In the genomic region with DNA sequence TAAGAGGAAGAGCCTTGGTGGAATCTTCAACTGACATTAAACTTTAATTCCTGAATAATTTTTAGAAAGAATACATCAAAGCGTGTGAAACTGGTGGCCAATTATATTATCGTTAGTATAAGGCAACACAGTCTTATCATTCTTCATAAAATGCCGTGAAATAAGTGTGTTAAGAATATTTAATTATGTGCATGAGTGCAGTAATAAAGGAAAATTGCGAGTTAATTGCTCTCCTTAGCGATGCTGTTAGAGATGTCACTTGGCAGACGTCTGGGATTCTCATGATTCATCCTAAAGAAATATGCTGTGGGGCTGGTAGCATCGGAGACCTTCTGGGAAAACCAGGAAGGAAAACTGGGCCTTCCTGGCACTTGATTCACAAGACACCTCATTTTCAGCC, we compare ENCODE assay signal across 27 mouse cellular contexts.
"Had no signal": no experiment of that assay in that cellular context is flagged by ENCODE, and none has a peak within 500 bp of the region (broad histone marks: within the 10 kb centered on the region; RNA-seq: fewer than 3 reads in every experiment).

No protein-coding gene starts in this region.

- H3K4me3 ChIP-seq: heart, adult 2 months; heart, embryonic 13.5 days; heart, embryonic 15.5 days; hindbrain, embryonic 13.5 days; hindbrain, embryonic 15.5 days; kidney, embryonic 15.5 days; limb, embryonic 10.5 days; limb, embryonic 12.5 days; liver, embryonic 13.5 days; liver, embryonic 15.5 days had no signal

- H3K27me3 ChIP-seq: heart, embryonic 13.5 days; heart, embryonic 15.5 days; hindbrain, embryonic 13.5 days; hindbrain, embryonic 15.5 days; kidney, embryonic 15.5 days; limb, embryonic 12.5 days; liver, embryonic 13.5 days; liver, embryonic 15.5 days had no signal

- DNase-seq: gastrocnemius, postnatal 14 days; gastrocnemius, postnatal 36 days; heart, adult 11 months; heart, adult 2 months; heart, postnatal 14 days; heart, postnatal 36 days; kidney, adult 11 months; kidney, adult 2 months; kidney, adult 9 months; kidney, postnatal 14 days; kidney, postnatal 36 days; liver; liver, embryonic 13.5 days; liver, postnatal 0 days had no signal

- H3K9me3 ChIP-seq: heart, embryonic 13.5 days; heart, embryonic 15.5 days; hindbrain, embryonic 13.5 days; hindbrain, embryonic 15.5 days; kidney, embryonic 15.5 days; limb, embryonic 10.5 days; limb, embryonic 12.5 days; liver, embryonic 13.5 days; liver, embryonic 15.5 days had no signal

- ATAC-seq: hindbrain, postnatal 0 days; intestine, embryonic 16.5 days; liver, postnatal 0 days had no signal

- H3K9ac ChIP-seq: heart, embryonic 13.5 days; heart, embryonic 15.5 days; hindbrain, embryonic 13.5 days; hindbrain, embryonic 15.5 days; kidney, embryonic 15.5 days; limb, embryonic 12.5 days; liver, embryonic 13.5 days; liver, embryonic 15.5 days; liver, postnatal 0 days had no signal

- H3K4me1 ChIP-seq: heart, embryonic 13.5 days; heart, embryonic 15.5 days; hindbrain, embryonic 13.5 days; hindbrain, embryonic 15.5 days; kidney, embryonic 15.5 days; limb, embryonic 10.5 days; limb, embryonic 12.5 days; liver, embryonic 13.5 days; liver, embryonic 15.5 days had no signal

- H3K27ac ChIP-seq: heart, adult 2 months; heart, embryonic 13.5 days; heart, embryonic 15.5 days; hindbrain, embryonic 13.5 days; hindbrain, embryonic 15.5 days; hindbrain, postnatal 0 days; kidney, embryonic 15.5 days; kidney, postnatal 0 days; limb, embryonic 10.5 days; limb, embryonic 12.5 days; liver, embryonic 13.5 days; liver, embryonic 15.5 days had no signal

- H3K36me3 ChIP-seq: heart, embryonic 13.5 days; heart, embryonic 15.5 days; hindbrain, embryonic 13.5 days; hindbrain, embryonic 15.5 days; kidney, embryonic 15.5 days; limb, embryonic 10.5 days; limb, embryonic 12.5 days; liver, embryonic 13.5 days; liver, embryonic 15.5 days had no signal

- H3K4me2 ChIP-seq: heart, embryonic 11.5 days; heart, embryonic 13.5 days; heart, embryonic 15.5 days; hindbrain, embryonic 13.5 days; hindbrain, embryonic 15.5 days; kidney, embryonic 15.5 days; limb, embryonic 12.5 days; liver, embryonic 11.5 days; liver, embryonic 13.5 days; liver, embryonic 15.5 days had no signal
